ENCODE assay signal across 7 mouse cellular contexts in the genomic region with DNA sequence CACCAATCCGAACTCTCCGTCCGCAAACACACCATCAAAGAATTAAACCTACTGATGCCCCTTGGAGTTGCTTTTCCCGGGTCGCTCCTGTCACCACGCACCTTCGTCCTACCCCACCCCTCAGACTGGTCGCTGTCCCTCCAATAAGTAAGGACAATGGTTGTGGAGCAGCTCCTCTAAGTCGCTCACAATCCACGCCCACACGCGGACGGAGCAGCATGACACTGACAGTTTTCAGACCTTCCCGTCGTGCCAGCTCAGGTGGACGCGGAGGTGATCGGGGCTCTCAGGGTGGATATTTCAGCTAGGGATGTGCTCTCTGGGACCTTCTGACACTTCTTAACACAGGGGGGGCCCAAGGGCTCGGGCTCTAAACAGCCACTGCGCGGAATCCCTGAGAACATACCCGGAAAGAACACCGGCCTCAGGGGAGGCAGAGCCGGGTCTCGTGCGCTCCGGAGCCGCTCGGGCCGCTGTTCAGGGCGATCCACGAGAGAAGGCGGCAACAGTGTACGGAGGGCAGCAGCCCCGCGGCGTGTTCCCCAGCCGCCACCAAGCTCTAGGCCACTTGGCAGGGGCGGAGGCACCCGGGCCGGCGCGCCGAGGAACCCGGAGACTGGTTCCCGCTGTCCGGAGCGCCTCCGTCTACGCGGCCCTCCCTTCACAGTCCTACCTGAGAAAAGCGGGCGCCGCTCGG. TPM values are rescaled to one million over a fixed set of nuclear protein-coding genes. Genes with fewer than 3 reads are reported as not detected.
DNase-seq lines count a peak whose midpoint lies in the region; ATAC-seq and TF ChIP-seq lines count a peak whose summit lies in the region.

No protein-coding gene starts in this region.

- no peaks in the 10 kb centered on the region for H3K36me3 ChIP-seq in E14TG2a.4 (ENCODE audit: insufficient read depth, low read length)
- no peaks in the 10 kb centered on the region for H3K36me3 ChIP-seq in embryonic facial prominence, embryonic 10.5 days (replicated peaks)
- no peaks in the 10 kb centered on the region for H3K36me3 ChIP-seq in heart, embryonic 13.5 days

- peak overlapping the region; percentile 88 for H3K4me2 ChIP-seq in heart, embryonic 13.5 days

- H3K4me3 ChIP-seq in E14TG2a.4 (replicated peaks; ENCODE audit: low read length), result peak overlapping the region; percentile 93
- peak overlapping the region; percentile 98 for H3K4me3 ChIP-seq in embryonic facial prominence, embryonic 10.5 days
- peak overlapping the region; percentile 83 for H3K4me3 ChIP-seq in heart, embryonic 13.5 days

- H3K9me3 ChIP-seq in E14TG2a.4 (ENCODE audit: low read length), result no peaks in the 10 kb centered on the region
- no peaks in the 10 kb centered on the region for H3K9me3 ChIP-seq in embryonic facial prominence, embryonic 10.5 days
- H3K9me3 ChIP-seq in heart, embryonic 13.5 days, result no peaks in the 10 kb centered on the region

- peaks cover 13% of the 10 kb centered on the region for H3K4me1 ChIP-seq in E14TG2a.4 (replicated peaks; ENCODE audit: low read depth, low read length)
- peaks cover 19% of the 10 kb centered on the region for H3K4me1 ChIP-seq in embryonic facial prominence, embryonic 10.5 days
- peaks cover 13% of the 10 kb centered on the region for H3K4me1 ChIP-seq in heart, embryonic 13.5 days

- H3K9ac ChIP-seq in heart, embryonic 13.5 days, result peak overlapping the region; percentile 94

- no peaks in the 10 kb centered on the region for H3K27me3 ChIP-seq in E14TG2a.4 (ENCODE audit: insufficient read depth, low read length)
- no peaks in the 10 kb centered on the region for H3K27me3 ChIP-seq in embryonic facial prominence, embryonic 10.5 days (replicated peaks; ENCODE audit: low read depth, poor library complexity, severe bottlenecking)
- no peaks in the 10 kb centered on the region for H3K27me3 ChIP-seq in heart, embryonic 13.5 days (replicated peaks)

- peak; percentile 68 for DNase-seq in R1 (ENCODE audit: low read depth, low spot score)
- DNase-seq in embryonic facial prominence, embryonic 10.5 days (ENCODE audit: low spot score), result peak; percentile 52
- DNase-seq in kidney, postnatal 14 days, result peak; percentile 28
- DNase-seq in lung, postnatal 10 days, result peak; percentile 41
- peak; percentile 52 for DNase-seq in retina, postnatal 1 day

- peak; percentile 44 for ATAC-seq in heart, embryonic 13.5 days (ENCODE audit: extremely low read depth, insufficient number of reproducible peaks, low FRiP score, low TSS enrichment)

- H3K27ac ChIP-seq in embryonic facial prominence, embryonic 10.5 days (replicated peaks), result peak overlapping the region; percentile 91
- peak overlapping the region; percentile 85 for H3K27ac ChIP-seq in heart, embryonic 13.5 days (replicated peaks)

- TF ChIP-seq CTCF in E14TG2a.4 (conservative IDR thresholded peaks at IDR 0.05; ENCODE audit: low read length), result no peak

- WGBS in embryonic facial prominence, embryonic 10.5 days, result under 1% methylated on average over 55 of the region's 55 CpGs
- under 1% methylated on average over 55 of the region's 55 CpGs for WGBS in heart, embryonic 13.5 days

RNA-seq across cellular contexts. Expression of gene Lnpk, which starts 0.9 kb away (rescaled TPM):
- polyA plus RNA-seq in embryonic facial prominence, embryonic 10.5 days (2016; fragmentation: Nextera tagmentation; extraction: Ambion mirVana), result 35.2 and 35.3 TPM in 2 replicates
- 18.8 and 19.3 TPM in 2 replicates for polyA plus RNA-seq in heart, embryonic 13.5 days (2015; fragmentation: Nextera tagmentation; extraction: Ambion mirVana)

Comparison
In these comparisons a context has a peak if more than half of its experiments do, and no peak if none do; other contexts are left out.
1. Peak in every context shown above with its lines: DNase-seq, ATAC-seq, H3K4me3 ChIP-seq and H3K27ac ChIP-seq.